Mouse (Mus musculus) central nervous system, embryonic 18 days (tissue): ENCODE data around the gene Irgc1. TPM values are rescaled to one million over a fixed set of nuclear protein-coding genes. Genes with fewer than 3 reads are reported as not detected.

Source experiments
- polyA plus RNA-seq: library from polyadenylated mRNA; depleted of rRNA; stranded (reverse); fragments of >200 nt; gene quantifications from 2 replicates; pipeline ENCODE4 v1.2.3, GENCODE M21; 2012; rRNA removed

Irgc1 gene
- 0.03 TPM in 1 of 2 replicates, not detected in the other for polyA plus RNA-seq

DNA sequence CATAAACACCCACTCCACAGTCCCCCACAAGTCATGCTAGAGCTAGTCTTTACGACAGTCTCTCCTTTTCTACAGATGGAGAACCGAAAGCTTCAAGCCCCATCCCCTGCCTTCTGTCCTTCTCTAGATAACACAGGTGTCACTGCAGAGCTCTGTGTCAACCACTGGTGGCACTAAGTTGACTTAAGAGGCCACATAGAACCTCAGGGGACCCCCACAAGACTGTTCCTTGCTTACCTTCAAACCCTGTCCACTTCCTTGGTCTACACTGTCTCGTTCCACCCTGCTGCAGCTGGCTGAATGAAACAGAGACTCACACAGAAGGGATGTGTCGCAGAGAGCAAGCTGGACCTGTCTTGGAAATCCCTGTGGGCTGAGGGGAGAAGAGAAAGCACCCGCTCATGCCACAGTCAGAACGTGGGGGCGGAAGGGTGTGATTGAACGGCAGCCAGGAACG lies at the start of gene Irgc1:
Gene Irgc1, minus strand, starts transcription at position 443 of the 457 bp plus-strand sequence.

DNA sequence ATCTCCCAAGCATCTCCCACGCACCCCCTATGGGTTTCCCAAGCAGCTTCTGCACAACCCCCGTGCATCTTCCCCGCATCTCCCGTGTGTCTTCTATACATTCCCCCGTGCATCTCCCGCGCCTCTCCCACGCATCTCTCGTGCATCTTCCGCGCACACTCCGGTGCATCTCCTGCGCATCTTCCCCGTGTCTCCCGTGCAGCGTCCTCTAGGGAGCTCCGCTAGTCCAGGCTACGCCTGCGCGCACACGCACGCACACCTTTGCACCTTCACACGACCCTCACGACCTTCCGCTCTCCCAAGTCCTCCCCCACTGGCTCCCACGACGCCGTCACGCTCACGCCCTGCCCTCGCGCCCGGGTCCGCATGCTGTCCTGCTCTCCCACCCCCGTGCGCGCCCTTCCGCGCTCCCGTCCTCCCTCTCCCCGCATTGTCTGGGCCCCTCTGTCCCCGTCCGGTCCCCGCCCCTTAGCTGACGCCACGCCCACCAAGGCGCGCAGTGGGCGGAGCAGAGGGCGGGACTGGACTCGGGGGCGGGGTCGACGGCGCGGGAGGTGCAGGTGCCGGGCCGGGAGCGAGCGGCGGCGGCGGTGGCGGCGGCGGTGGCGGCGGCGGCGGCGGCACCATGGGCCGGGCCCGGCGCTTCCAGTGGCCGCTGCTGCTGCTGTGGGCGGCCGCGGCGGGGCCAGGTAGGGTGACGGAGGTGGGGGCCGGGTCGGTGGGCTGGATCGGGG lies 29.5 kb upstream of the Irgc1 start, which contains the start of gene Cadm4:
Gene Cadm4, plus strand, starts transcription at position 550 of the 734 bp plus-strand sequence.

DNA sequence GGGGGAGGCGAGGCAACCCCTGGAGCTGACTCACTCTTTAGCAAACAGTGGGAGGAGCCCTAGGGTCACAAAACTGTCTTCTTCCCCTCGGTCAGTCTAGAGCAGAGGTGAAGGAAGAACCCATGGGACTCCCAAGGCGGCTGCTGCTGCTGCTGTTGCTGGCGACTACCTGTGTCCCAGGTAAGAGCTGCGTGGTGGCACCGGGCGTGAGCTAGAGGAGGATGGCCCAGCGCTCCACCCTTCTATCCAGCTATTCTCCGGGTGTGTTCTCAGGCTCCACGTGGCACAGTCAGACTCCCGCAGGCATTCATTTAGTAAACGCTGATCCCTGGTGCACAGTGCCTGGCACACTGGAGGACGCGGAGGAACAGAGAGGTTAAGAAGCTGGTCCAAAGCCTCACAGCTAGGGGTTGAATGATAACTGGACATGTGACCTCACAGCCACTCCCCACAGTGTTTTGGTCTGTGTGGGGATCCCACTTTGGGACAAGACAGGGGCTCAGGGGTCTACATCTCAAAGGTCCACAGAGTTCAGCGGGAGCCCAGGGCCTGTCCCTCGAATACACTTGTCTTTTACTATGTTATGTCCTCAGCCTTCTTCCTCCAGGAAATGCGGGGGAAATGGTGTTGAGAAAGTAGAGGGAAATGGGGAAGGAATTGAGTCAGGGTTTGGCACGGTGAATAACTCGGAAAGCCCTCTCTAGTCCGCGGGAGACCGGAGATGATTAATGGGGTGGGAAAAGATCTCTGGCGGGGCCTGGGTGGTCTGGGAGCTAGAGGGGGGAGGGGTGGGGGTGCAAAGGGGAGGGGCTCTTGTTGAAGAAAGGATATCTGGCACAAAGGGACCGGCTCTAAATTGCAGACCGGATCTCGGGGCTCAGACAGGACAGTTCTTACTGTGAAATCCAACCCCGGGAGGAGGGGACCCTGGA lies 10.6 kb upstream of the Irgc1 start, which contains the start of gene Plaur:
Gene Plaur, plus strand, starts transcription at position 97 of the 932 bp plus-strand sequence.

DNA sequence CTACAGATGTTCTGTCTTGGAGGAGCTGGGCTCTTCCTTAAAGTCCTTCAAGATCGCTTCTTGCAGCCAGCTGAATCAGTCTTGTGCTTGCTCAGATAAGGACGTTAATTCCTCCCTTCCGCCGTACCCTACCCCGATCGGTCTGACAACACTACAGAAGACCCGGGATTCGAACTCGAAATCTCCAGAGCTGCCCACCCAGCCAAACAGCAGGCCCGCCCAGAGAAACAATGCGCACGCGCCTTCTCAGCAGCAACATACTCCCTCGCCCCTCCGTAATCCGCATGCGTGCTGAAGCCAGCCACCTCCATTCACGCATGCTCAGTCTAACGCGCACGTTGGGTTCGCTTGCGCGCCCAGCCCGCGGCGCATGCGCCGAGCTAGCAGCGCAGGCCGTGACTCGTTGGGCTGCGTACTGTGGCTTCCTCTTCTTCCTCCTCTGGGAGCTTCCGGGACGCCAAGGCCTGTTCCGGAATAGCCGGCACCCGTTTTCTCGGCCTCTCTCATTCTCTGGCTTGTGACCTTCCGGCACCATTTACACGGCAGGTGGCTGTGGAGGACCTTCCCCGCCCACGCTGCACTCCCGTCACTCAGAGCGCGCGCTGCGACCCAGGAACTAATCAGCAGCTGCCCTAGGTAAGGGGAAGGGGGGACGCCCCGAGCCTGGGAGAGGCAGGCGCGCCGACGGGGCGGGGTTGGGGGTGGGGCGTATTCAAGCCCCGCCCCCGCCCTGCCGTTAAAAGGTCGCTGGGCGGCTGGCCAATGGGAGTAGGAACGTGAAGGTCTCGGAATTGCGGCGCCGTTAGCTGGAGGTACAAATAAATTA lies 52.6 kb downstream of the Irgc1 start, which contains the start of gene Smg9:
Gene Smg9, plus strand, starts transcription at position 364 of the 826 bp plus-strand sequence.

Other genes with a start within 250 kb of the Irgc1 start
- gene Zfp111, start 240.9 kb downstream of the Irgc1 start, polyA plus RNA-seq = 4.1 and 4.3 TPM in 2 replicates
- 4.9 and 5.0 TPM in 2 replicates for gene Zfp109, start 214.7 kb downstream of the Irgc1 start, polyA plus RNA-seq
- 4.7 and 5.5 TPM in 2 replicates for gene Zfp108, start 197.5 kb downstream of the Irgc1 start, polyA plus RNA-seq
- gene Zfp93, start 181.9 kb downstream of the Irgc1 start, polyA plus RNA-seq = 8.3 and 8.5 TPM in 2 replicates
- 38.1 and 39.7 TPM in 2 replicates for gene Zfp61, start 151.1 kb downstream of the Irgc1 start, polyA plus RNA-seq
- gene Zfp94, start 135.6 kb downstream of the Irgc1 start, polyA plus RNA-seq = 24.7 and 24.9 TPM in 2 replicates
- 0.13 and 0.32 TPM in 2 replicates for gene Tescl, start 118.4 kb downstream of the Irgc1 start, polyA plus RNA-seq
- 0.03 and 0.09 TPM in 2 replicates for gene Lypd5, start 103.1 kb downstream of the Irgc1 start, polyA plus RNA-seq
- 1.1 and 1.7 TPM in 2 replicates for gene Kcnn4, start 82.0 kb downstream of the Irgc1 start, polyA plus RNA-seq
- gene Smg9, start 52.7 kb downstream of the Irgc1 start, polyA plus RNA-seq = 51.8 and 59.2 TPM in 2 replicates
- 2.1 and 2.9 TPM in 2 replicates for gene Plaur, start 10.2 kb upstream of the Irgc1 start, polyA plus RNA-seq
- gene Cadm4, start 29.7 kb upstream of the Irgc1 start, polyA plus RNA-seq = 224 and 262 TPM in 2 replicates
- 251 and 296 TPM in 2 replicates for gene Zfp428, start 54.7 kb upstream of the Irgc1 start, polyA plus RNA-seq
- not detected in 2 replicates for gene AC161166.1, start 60.2 kb upstream of the Irgc1 start, polyA plus RNA-seq
- 49.9 and 58.8 TPM in 2 replicates for gene Irgq, start 78.4 kb upstream of the Irgc1 start, polyA plus RNA-seq
- gene Pinlyp, start 93.8 kb upstream of the Irgc1 start, polyA plus RNA-seq = 0.35 and 0.45 TPM in 2 replicates
- gene Xrcc1, start 94.0 kb upstream of the Irgc1 start, polyA plus RNA-seq = 55.1 and 55.5 TPM in 2 replicates
- 25.1 and 27.8 TPM in 2 replicates for gene Ethe1, start 135.2 kb upstream of the Irgc1 start, polyA plus RNA-seq
- gene Zfp575, start 135.3 kb upstream of the Irgc1 start, polyA plus RNA-seq = 6.4 and 9.3 TPM in 2 replicates
- 0.12 and 0.34 TPM in 2 replicates for gene Phldb3, start 158.5 kb upstream of the Irgc1 start, polyA plus RNA-seq
- gene Lypd3, start 184.3 kb upstream of the Irgc1 start, polyA plus RNA-seq = 0.72 and 3.7 TPM in 2 replicates
- gene Tex101, start 224.4 kb upstream of the Irgc1 start, polyA plus RNA-seq = not detected in 2 replicates